Mouse (Mus musculus) myocyte (in vitro differentiated cells): ENCODE measurements at regions not wholly inside any gene's neighbourhood (a gene's known extent, or its start where the extent isn't known, plus 50 kb on each side); places are given as distances from the start of the nearest gene placed in this dataset.

Source experiments
- MYOG ChIP-seq, 3 experiments: IDR thresholded peaks; one replicate each; pipeline ENCODE4 v1.6.1; 2011; ENCODE audit warnings: control low read depth in 2 of 3, low read depth in 2 of 3, mild to moderate bottlenecking in 2 of 3; ENCODE audit not compliant: insufficient read length in 2 of 3, control insufficient read depth in 1 of 3, insufficient read depth in 1 of 3
- POLR2A ChIP-seq: IDR thresholded peaks from one replicate; pipeline ENCODE4 v1.6.1; 2011; ENCODE audit warnings: low read depth, mild to moderate bottlenecking, control low read depth, moderate library complexity; ENCODE audit not compliant: insufficient read length
- SRF ChIP-seq: IDR thresholded peaks from one replicate; pipeline ENCODE4 v1.6.1; 2011; ENCODE audit warnings: low read depth; ENCODE audit not compliant: control insufficient read depth, insufficient read length

DNA sequence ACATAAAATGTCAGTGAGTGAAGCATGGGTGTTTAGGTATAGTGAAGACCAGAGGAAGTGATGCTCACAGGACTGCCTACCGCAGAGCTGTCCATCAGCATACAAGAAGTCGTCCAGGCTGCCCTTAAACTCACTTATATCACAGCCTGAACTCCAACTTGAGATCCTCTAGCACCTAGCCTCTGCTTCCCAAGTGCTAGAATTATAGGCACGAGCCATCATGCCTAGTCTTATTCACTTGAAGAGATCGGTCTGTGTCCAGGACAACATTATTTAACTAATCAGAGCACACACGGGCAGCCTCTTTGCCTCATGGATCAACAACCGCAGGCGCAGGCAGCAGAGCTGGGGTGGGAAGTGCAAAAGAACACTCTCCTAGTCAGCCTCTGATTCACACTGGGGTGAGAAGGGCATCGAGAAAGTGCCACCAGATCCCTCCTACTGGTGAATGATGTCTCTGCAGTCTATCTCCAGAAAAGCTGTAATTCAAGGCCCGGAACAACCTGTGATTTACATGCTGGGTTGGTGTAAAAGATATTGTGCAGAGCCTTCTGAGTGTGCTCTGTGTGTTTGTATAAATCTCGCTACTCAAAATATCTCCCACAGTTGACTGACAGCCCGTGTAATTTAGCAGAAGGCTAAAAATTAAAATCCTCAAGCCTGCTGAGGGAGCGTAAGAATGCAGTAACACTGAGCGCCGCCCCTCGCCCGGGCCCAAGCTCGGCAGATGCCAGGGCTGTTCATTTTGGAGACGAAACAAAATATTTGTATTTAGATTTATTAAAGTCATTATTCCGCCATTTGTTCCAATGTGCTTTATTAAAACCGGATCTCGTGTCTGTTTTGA lies 94.6 kb upstream of the Tle3 start:
- TF ChIP-seq POLR2A (no peak), MYOG (IDR thresholded peaks at IDR 0.05; ENCODE audit: control insufficient read depth in 1 of 3, insufficient read depth in 1 of 3, insufficient read length in 2 of 3, low read depth in 2 of 3) (no peak), SRF (no peak)
